Mouse (Mus musculus): Measurements from ENCODE around the gene Rpl36. TPM values are rescaled to one million over a fixed set of nuclear protein-coding genes. Genes with fewer than 3 reads are reported as not detected.

Gene Rpl36
- polyA plus RNA-seq, 2 experiments from 2014 or later, result 4,432 to 4,869 TPM

- no peak for ATAC-seq
These were observed 41.6 kb downstream of the Rpl36 start for GRCm38 (mm10) chr17:56654771-56655170.

- ATAC-seq, result no peak
These were observed 42.1 kb downstream of the Rpl36 start for GRCm38 (mm10) chr17:56655311-56655710.

- ATAC-seq, result no peak
These were observed 43.0 kb downstream of the Rpl36 start for GRCm38 (mm10) chr17:56656171-56656570.

- no peak for ATAC-seq
These were observed 50.4 kb downstream of the Rpl36 start for GRCm38 (mm10) chr17:56663659-56664058.

Other genes starting within 250 kb of the Rpl36 start
- 1 to 10 TPM; 6.5 to 8.6 TPM for gene Ptprs, start 136.9 kb upstream of the Rpl36 start, polyA plus RNA-seq (2017; shearing (Covaris generic))
- not detected for gene Znrf4, start 101.0 kb upstream of the Rpl36 start, polyA plus RNA-seq (2017; shearing (Covaris generic))
- 1 to 10 TPM; 1.4 to 2.4 TPM for gene Gm20219, start 59.0 kb upstream of the Rpl36 start, polyA plus RNA-seq (2017; shearing (Covaris generic))
- 10 to 100 TPM; 39.6 to 40.2 TPM for gene Safb2, start 28.8 kb upstream of the Rpl36 start, polyA plus RNA-seq (2017; shearing (Covaris generic))
- 10 to 100 TPM; 34.0 to 45.4 TPM for gene Safb, start 28.6 kb upstream of the Rpl36 start, polyA plus RNA-seq (2017; shearing (Covaris generic))
- gene 2410015M20Rik, start 3.6 kb upstream of the Rpl36 start, polyA plus RNA-seq (2017; shearing (Covaris generic)), result 100 to 1,000 TPM; 272 to 317 TPM
- 1 to 10 TPM; 7.0 to 8.0 TPM for gene Lonp1, start 13.5 kb downstream of the Rpl36 start, polyA plus RNA-seq (2017; shearing (Covaris generic))
- gene Catsperd, start 14.7 kb downstream of the Rpl36 start, polyA plus RNA-seq (2017; shearing (Covaris generic)), result 1 to 10 TPM in 1 of 2 experiments, under 1 TPM in 1; 0.87 to 1.0 TPM
- gene Ranbp3, start 59.9 kb downstream of the Rpl36 start, polyA plus RNA-seq (2017; shearing (Covaris generic)), result 10 to 100 TPM; 40.5 to 56.7 TPM
- gene Ndufa11, start 104.4 kb downstream of the Rpl36 start, polyA plus RNA-seq (2017; shearing (Covaris generic)), result 100 to 1,000 TPM; 272 to 279 TPM
- 1 to 10 TPM; 6.0 TPM for gene Vmac, start 104.6 kb downstream of the Rpl36 start, polyA plus RNA-seq (2017; shearing (Covaris generic))
- not detected for gene Nrtn, start 144.1 kb downstream of the Rpl36 start, polyA plus RNA-seq (2017; shearing (Covaris generic))
- gene Dus3l, start 151.3 kb downstream of the Rpl36 start, polyA plus RNA-seq (2017; shearing (Covaris generic)), result 10 to 100 TPM; 24.3 to 32.7 TPM
- under 1 TPM; 0.33 to 0.74 TPM for gene Prr22, start 156.8 kb downstream of the Rpl36 start, polyA plus RNA-seq (2017; shearing (Covaris generic))
- gene Rfx2, start 217.6 kb downstream of the Rpl36 start, polyA plus RNA-seq (2017; shearing (Covaris generic)), result 1 to 10 TPM; 1.4 to 1.9 TPM

Measured in activated CD4-positive, CD25-positive, alpha-beta regulatory T cell, adult 4 months (primary cell).